Mouse (Mus musculus) CD4-positive naive resting alpha-beta T cell, adult 76 days (primary cell): ENCODE data around the gene Rell1. TPM values are rescaled to one million over a fixed set of nuclear protein-coding genes. Genes with fewer than 3 reads are reported as not detected.

ENCODE experiments used
- total RNA-seq: library from RNA; stranded (reverse); gene quantifications from one replicate; pipeline ENCODE4 v1.2.4, GENCODE M21; 2023

Gene Rell1
- total RNA-seq = 39.3 TPM

DNA sequence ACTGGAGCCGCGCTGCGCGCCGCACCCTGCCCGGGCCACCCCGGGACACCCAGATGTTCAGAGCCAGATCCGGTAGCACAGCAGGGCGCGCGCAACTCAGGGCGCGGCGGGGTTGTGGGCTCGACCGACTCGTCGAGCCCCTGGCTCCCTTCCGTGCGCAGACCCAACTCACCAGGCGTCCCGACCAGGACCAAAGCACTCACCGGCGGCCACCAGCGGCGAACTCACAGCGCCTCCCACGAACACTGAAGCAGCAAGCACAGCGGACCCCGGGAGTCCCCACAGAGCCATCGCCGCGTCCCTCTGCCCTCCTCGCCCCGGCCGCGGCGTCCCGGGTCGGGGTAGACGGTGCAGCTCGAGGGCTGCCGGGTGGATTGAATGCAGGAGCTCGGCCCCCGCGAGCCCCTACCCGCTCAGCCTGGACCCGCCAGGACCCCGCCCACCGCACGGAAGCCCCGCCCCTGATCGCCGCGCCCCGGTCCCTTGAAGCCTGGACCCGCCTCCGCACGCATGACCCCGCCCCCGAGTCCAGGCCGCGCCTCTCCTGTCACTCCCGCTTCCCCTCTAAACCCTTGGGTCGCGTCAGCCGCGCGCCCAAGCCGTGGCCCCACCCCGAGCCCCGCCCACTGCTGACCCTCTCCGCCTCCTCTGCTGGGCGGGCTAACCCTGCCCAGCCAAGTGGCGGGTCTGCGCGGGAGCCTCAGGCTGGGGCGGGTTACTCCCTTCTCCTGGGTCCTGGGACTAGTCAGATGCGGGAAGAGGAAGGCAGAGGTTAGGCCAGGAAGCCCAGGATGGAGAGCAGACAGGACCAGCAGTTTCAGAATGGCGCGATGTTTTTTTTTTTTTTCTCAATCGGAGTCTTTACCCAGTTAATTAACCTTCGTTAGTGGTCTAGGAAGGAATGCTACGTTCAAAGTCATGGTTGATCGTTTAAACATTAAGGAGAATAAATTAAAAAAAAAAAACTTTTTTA is at the start of gene Rell1:
Rell1 (minus strand) TSS at position 455 of the 973 bp plus-strand sequence.

Other genes with a start within 250 kb of the Rell1 start
- gene 0610040J01Rik, start 156.5 kb downstream of the Rell1 start, total RNA-seq = not detected
- 24.5 TPM for gene Pgm2, start 124.1 kb upstream of the Rell1 start, total RNA-seq
- gene Tbc1d1, start 187.4 kb upstream of the Rell1 start, total RNA-seq = 93.1 TPM